Mouse (Mus musculus): ENCODE results near the gene Cpm.
"Not testable (repeated sequence)": the region's sequence is repeated elsewhere in the genome, so short reads cannot be mapped to it uniquely, and the experiment has no call there.

The Cpm gene

DNA sequence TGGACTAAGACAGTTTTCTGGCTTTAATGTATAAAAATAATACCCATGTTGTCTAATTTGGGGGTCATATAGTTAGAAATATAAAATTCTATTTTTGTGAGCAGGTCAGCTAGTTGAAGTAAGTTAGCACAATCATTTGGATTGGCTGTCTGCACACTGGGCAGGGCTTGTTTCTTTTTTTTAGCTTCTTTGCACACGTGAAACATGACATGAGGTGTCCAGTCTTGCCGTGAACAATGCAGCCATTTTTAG is 60.7 kb downstream of the Cpm start:
- no peak for DNase-seq (ENCODE audit: low spot score)

GRCm38 (mm10) chr10:117690770-117691296 is 61.5 kb downstream of the Cpm start:
- DNase-seq (ENCODE audit: low spot score) = no peak

- DNase-seq (ENCODE audit: low spot score) = no peak
These were observed 62.2 kb downstream of the Cpm start for GRCm38 (mm10) chr10:117691389-117691968.

- no peak for DNase-seq (ENCODE audit: low spot score)
These were observed 62.9 kb downstream of the Cpm start for GRCm38 (mm10) chr10:117692173-117692572.

DNA sequence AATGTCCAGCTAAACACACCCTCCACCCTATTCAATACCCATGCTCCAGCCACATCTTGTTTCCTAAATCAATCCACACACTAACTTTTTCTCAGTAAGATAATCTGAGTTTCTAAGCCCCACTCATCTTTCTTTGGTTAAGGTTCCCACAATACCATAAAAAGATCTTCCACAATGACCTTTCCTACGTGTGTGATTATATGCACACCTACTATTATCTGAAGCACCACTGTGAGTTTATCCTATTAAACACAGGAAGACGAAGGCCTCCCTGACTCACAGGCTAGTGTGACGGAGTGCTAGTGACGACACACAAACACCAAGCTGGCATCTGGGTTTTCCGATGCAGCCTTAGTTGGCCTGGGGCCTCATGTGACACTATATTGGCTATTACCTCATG is 63.7 kb downstream of the Cpm start:
- DNase-seq (ENCODE audit: low spot score) = no peak

- no peak for DNase-seq (ENCODE audit: low spot score)
These were observed 65.1 kb downstream of the Cpm start for GRCm38 (mm10) chr10:117694255-117694953.

DNA sequence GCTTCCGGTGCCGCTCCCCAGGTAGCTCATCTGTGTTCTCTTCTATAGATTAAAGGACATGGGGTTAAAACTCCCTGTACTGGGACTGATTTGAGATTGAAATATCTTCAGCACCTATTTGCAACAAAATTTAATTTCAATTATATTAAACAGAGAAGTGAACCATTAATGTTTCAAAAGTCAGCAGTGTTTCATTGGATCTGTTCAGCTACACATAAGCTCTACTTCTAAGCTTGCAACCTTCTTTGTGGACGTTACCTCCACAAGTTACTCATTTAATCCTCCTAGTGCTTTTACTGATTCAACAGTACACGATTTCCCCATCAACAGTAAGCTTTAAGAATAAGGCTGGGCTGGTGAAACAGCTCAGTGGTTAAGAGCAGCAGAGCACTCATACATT is 65.7 kb downstream of the Cpm start:
- DNase-seq (ENCODE audit: low spot score) = no peak

DNA sequence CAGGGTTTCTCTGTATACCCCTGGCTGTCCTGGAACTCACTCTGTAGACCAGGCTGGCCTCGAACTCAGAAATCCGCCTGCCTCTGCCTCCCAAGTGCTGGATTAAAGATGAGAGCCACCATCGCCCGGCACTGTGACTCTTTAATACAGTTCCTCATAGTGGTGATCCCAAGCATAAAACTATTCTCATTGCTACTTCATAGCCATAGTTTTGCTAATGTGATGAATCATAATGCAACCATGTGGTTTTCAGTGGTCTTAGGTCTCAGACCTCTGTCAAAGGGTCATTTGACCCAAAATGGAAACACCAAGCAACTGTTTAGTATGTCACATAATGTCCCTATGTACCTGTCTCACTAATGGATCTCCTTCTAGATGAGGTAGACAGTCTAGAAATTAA is 66.3 kb downstream of the Cpm start:
- DNase-seq (ENCODE audit: low spot score) = no peak

DNA sequence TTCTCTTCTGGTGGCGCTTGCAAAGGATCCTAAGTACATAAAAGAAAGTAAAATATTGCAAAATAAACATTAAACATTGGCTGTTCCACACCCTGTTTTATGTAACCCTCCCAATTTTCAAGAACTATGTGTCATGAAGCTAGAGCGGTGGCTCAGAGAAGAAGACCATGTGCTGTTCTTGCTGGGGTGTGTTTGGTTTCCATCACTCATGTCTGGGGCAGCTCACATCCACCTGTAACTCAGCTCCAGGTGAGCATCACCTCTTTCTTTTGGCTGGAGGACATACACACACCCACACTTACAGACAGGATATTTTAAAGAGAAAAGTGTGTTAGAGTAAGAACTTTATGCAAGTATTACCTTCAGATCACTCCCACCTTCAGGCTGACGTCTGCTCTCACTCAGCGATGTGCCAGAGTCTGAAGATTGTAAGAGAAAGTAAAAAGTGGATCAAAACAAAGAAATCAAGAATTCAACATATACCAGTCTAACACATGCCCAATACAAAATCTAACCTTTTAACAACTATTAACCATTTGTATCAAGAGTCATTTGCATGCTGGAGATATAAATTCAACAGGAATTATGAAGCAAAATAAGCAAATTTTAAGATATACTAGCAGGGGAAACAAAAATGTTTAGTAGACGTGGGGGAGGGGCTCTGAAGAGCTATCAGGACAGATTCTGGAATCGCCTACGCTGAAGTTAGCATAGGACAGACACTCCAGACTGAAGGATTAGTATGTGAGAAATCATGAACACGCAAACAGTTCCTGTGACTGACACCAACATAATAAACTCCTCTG is 66.9 kb downstream of the Cpm start:
- DNase-seq (ENCODE audit: low spot score) = no peak

DNA sequence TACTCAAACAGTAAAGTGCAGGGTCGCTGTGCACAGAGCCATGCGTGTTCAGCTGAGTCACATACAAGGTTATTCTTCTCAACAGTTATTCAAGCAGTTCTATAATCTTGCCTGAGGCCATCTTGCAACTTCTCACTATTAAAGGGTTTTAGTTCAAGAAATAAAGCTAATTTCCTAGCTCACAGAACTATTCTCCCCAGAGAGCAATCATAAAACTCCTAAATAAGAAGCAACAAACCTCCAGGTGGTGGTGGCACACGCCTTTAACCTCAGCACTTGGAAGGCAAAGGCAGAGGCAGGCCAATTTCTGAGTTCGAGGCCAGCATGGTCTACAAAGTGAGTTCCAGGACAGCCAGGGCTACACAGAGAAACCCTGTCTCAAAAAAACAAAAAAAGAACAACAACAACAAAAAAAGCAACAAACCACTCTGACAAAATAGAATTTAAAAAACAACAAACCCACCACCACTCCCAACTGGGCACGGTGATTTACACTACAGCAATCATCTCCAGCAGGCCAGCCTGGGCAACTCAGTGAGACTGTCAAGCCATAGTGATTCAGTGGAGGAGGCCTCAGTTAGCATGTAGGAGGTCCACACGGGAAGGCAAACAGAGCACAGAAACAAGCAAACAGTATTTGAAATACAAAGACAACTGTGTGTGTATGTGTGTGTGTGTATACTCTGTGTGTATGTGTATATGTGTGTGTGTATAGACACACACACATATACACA is 67.7 kb downstream of the Cpm start:
- DNase-seq (ENCODE audit: low spot score) = no peak

- no peak for DNase-seq (ENCODE audit: low spot score)
These were observed 68.3 kb downstream of the Cpm start for GRCm38 (mm10) chr10:117697561-117698115.

GRCm38 (mm10) chr10:117698313-117699138 is 69.2 kb downstream of the Cpm start:
- no peak for DNase-seq (ENCODE audit: low spot score)

DNA sequence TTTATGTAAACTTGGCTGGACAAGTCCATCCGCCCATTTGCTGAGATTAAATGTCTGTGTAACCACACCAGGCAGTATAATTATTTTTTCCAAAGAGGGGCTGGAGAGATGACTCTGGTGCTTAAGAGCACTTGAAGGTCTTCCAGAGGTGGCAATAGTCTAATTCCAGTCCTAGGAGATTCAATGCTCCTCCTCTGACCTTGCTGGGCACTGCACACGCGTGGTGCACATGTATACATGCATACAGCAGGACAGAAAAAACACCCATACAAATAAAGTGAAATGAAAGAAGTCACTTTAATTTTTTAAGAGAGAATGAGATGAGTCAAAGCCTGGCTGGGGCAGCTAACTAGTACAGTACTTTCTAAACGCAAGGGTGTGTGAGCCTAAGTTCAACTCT is 70.6 kb downstream of the Cpm start:
- no peak for DNase-seq (ENCODE audit: low spot score)

DNA sequence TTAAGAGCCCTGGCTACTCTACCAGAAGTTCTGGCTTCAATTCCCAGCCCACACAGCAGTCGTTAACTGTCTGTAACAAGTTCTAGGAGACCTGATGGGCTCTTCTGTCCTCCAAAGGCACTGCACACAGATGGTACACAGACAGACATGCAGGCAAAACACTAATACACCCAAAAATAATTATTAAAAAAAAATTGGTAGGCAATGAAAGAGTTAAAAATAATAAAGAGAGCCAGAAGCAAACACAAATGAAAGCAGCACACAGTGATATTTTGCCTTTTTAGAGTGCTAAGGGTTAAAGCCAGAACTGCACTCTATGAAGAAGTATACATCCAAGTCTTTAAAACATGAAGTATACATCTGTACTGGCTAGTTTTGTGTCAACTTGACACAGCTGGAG is 71.2 kb downstream of the Cpm start:
- no peak for DNase-seq (ENCODE audit: low spot score)

DNA sequence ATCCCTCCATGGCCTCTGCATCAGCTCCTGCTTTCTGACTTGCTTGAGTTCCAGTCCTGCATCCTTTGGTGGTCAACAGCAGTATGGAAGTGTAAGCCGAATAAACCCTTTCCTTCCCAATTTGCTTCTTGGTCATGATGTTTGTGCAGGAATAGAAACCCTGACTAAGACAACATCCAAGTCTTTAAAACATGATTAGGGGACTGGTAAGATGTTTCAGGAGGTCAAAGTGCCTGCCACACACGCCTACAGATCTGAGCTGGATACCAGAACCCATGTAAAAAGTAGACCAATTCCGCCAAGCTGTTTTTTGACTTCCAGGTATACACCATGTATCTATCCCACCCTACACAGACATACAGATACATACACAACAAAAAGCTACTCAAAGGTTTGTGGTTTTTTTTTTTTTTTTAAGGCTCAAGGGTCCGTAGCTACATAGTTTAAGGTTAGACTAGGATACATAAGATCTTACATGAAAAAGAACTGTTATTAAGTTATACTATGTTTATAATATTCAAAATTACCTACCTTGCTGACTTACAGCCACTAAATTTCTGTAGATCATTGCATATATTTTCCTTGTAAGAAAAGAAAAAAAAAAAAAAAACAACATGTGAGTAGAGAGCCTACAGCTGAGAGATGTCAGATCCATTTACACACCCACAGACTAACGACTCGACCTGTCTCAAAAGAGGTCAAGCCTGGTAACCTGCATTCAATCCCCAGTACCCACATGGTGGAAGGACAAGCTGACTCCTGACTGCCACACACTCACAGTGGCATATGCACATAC is 71.9 kb downstream of the Cpm start:
- DNase-seq (ENCODE audit: low spot score) = no peak

DNA sequence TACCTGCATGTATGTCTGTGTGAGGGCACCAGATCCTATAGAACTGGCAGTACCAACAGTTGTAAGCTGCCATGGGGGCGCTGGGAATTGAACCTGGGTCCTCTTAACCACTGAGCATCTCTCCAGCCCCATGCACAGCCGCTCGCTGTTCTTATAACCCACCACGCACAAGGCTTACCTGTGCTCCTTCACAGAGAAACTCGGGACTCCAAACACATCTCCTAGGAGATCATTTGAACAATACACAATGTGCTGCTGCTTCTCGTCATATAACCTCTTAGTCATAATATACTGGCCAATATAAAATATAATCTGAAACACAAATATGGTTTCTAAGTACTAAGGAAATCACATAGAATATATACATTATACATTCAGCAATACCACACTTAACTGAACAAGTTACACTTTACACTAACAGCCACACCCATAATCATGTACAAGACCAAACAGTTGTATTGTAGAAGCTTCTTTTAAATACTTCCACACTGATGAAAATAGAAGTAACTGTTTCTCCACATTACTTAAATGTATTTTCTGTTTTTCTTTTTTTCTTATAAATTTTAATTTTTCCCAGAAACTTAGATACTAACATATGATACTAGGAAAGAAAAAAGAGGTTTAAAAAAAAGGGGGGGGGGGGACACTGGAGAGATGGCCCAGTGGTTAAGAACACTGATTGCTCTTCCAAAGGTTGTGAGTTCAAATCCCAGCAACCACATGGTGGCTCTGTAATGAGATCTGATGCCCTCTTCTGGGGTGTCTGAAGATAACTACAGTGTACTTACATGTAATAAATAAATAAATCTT is 72.9 kb downstream of the Cpm start:
- no peak for DNase-seq (ENCODE audit: low spot score)

DNA sequence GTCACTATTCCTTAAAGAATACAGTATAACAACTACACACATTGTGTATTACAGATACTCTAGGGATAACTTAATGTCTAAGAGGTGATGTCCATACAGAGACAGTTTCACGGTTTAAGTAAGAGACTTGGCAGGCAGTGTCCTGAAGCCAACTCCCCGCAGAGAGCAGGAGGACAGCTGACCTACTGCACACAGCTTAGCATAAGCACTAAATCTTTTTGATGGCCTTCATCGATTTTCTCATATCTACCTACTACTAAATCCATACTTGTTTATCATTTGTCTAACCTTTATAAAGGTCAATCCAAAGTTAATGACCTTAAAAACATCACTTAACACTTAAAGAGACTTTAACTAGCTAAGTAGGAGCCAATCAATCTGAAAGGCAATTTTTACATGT is 74.2 kb downstream of the Cpm start:
- no peak for DNase-seq (ENCODE audit: low spot score)

- DNase-seq (ENCODE audit: low spot score) = not testable (repeated sequence)
These were observed 75.1 kb downstream of the Cpm start for GRCm38 (mm10) chr10:117704314-117704963.

GRCm38 (mm10) chr10:117704964-117705335 is 75.7 kb downstream of the Cpm start:
- no peak for DNase-seq (ENCODE audit: low spot score)
